Mouse (Mus musculus): ENCODE measurements at regions not wholly inside any gene's neighbourhood (a gene's known extent, or its start where the extent isn't known, plus 50 kb on each side); places are given as distances from the start of the nearest gene placed in this dataset.

- no peaks in the 10 kb centered on the region for H3K36me3 ChIP-seq (ENCODE audit: insufficient read depth)
- DNase-seq (no peak), ATAC-seq (ENCODE audit: insufficient read depth) (no peak)
- no peak for TF ChIP-seq CTCF (IDR thresholded peaks at IDR 0.05; ENCODE audit: low read depth)
- no peaks in the 10 kb centered on the region for H3K27me3 ChIP-seq (ENCODE audit: insufficient read depth, low read length)
- H3K27ac ChIP-seq (ENCODE audit: low read depth): no peak overlapping the region
- no peak overlapping the region for H3K4me2 ChIP-seq
- peaks cover 4% of the 10 kb centered on the region; the same call in 1 of the 2 replicates for H3K4me1 ChIP-seq (ENCODE audit: insufficient read depth)
- WGBS: 79% methylated on average over 5 of the region's 5 CpGs
- no peak overlapping the region for H3K4me3 ChIP-seq (ENCODE audit: low read depth, low read length)
- H3K9ac ChIP-seq: no peak overlapping the region
- H3K9me3 ChIP-seq (ENCODE audit: low read depth, low read length): no peaks in the 10 kb centered on the region
Measured at GRCm38 (mm10) chr3:35403952-35404351, 350.0 kb upstream of the Atp11b start.

GRCm38 (mm10) chr3:35404492-35405390 is 349.2 kb upstream of the Atp11b start:
- Histone ChIP-seq H3K9ac (no peak overlapping the region), H3K9me3 (ENCODE audit: low read depth, low read length) (no peaks in the 10 kb centered on the region), H3K4me3 (ENCODE audit: low read depth, low read length) (no peak overlapping the region), H3K4me2 (peak overlapping the region; percentile 45), H3K4me1 (ENCODE audit: insufficient read depth) (peaks cover 4% of the 10 kb centered on the region; the same call in 1 of the 2 replicates), H3K36me3 (ENCODE audit: insufficient read depth) (no peaks in the 10 kb centered on the region), H3K27ac (ENCODE audit: low read depth) (peak overlapping the region; percentile 36), H3K27me3 (ENCODE audit: insufficient read depth, low read length) (no peaks in the 10 kb centered on the region)
- ATAC-seq (ENCODE audit: insufficient read depth) (peak; percentile 69), DNase-seq (peak; percentile 57)
- no peak for TF ChIP-seq CTCF (IDR thresholded peaks at IDR 0.05; ENCODE audit: low read depth)
- 16% methylated on average over 10 of the region's 10 CpGs for WGBS

- no peaks in the 10 kb centered on the region for H3K27me3 ChIP-seq (ENCODE audit: insufficient read depth, low read length)
Measured at GRCm38 (mm10) chr3:35405621-35406079, 348.3 kb upstream of the Atp11b start.

GRCm38 (mm10) chr3:35437687-35438086 is 316.2 kb upstream of the Atp11b start:
- no peak overlapping the region for H3K27ac ChIP-seq (ENCODE audit: low read depth)
- H3K36me3 ChIP-seq (ENCODE audit: insufficient read depth): no peaks in the 10 kb centered on the region
- no peak for TF ChIP-seq CTCF (IDR thresholded peaks at IDR 0.05; ENCODE audit: low read depth)

More at GRCm38 (mm10) chr3:35405621-35406079, 348.3 kb upstream of the Atp11b start:
- ATAC-seq (ENCODE audit: insufficient read depth) (peak; percentile 90), DNase-seq (peak; percentile 79)
- peak overlapping the region; percentile 45 for H3K4me2 ChIP-seq
- H3K4me3 ChIP-seq (ENCODE audit: low read depth, low read length): no peak overlapping the region
- H3K9ac ChIP-seq: no peak overlapping the region
- H3K9me3 ChIP-seq (ENCODE audit: low read depth, low read length): no peaks in the 10 kb centered on the region
- H3K27ac ChIP-seq (ENCODE audit: low read depth): peak overlapping the region; percentile 36; the same call in 1 of the 2 replicates
- WGBS: 45% methylated on average over 14 of the region's 14 CpGs
- TF ChIP-seq CTCF (IDR thresholded peaks at IDR 0.05; ENCODE audit: low read depth): peak; percentile 65
- H3K36me3 ChIP-seq (ENCODE audit: insufficient read depth): no peaks in the 10 kb centered on the region
- H3K4me1 ChIP-seq (ENCODE audit: insufficient read depth): peaks cover 4% of the 10 kb centered on the region; the same call in 1 of the 2 replicates

GRCm38 (mm10) chr3:35462858-35463257 is 291.0 kb upstream of the Atp11b start:
- DNase-seq (no peak), ATAC-seq (ENCODE audit: insufficient read depth) (no peak)
- Histone ChIP-seq H3K4me1 (ENCODE audit: insufficient read depth) (no peaks in the 10 kb centered on the region), H3K36me3 (ENCODE audit: insufficient read depth) (no peaks in the 10 kb centered on the region), H3K9me3 (ENCODE audit: low read depth, low read length) (no peaks in the 10 kb centered on the region), H3K4me3 (ENCODE audit: low read depth, low read length) (no peak overlapping the region), H3K27me3 (ENCODE audit: insufficient read depth, low read length) (no peaks in the 10 kb centered on the region), H3K4me2 (no peak overlapping the region), H3K9ac (no peak overlapping the region), H3K27ac (ENCODE audit: low read depth) (no peak overlapping the region)
- TF ChIP-seq CTCF (IDR thresholded peaks at IDR 0.05; ENCODE audit: low read depth): no peak
- 39% methylated on average over 4 of the region's 4 CpGs for WGBS

More at GRCm38 (mm10) chr3:35437687-35438086, 316.2 kb upstream of the Atp11b start:
- no peak for ATAC-seq (ENCODE audit: insufficient read depth)
- no peak overlapping the region for H3K4me3 ChIP-seq (ENCODE audit: low read depth, low read length)
- no peak overlapping the region for H3K9ac ChIP-seq
- no peaks in the 10 kb centered on the region for H3K4me1 ChIP-seq (ENCODE audit: insufficient read depth)
- 90% methylated on average over 1 of the region's 1 CpGs for WGBS
- no peak overlapping the region for H3K4me2 ChIP-seq
- H3K27me3 ChIP-seq (ENCODE audit: insufficient read depth, low read length): no peaks in the 10 kb centered on the region
- H3K9me3 ChIP-seq (ENCODE audit: low read depth, low read length): no peaks in the 10 kb centered on the region
- DNase-seq: no peak

- no peaks in the 10 kb centered on the region for H3K9me3 ChIP-seq (ENCODE audit: low read depth, low read length)
- no peak overlapping the region for H3K27ac ChIP-seq (ENCODE audit: low read depth)
- no peak overlapping the region for H3K4me2 ChIP-seq
- H3K4me1 ChIP-seq (ENCODE audit: insufficient read depth): no peaks in the 10 kb centered on the region
- H3K9ac ChIP-seq: no peak overlapping the region
- H3K27me3 ChIP-seq (ENCODE audit: insufficient read depth, low read length): no peaks in the 10 kb centered on the region
- 72% methylated on average over 11 of the region's 11 CpGs for WGBS
- DNase-seq (no peak), ATAC-seq (ENCODE audit: insufficient read depth) (no peak)
- H3K36me3 ChIP-seq (ENCODE audit: insufficient read depth): no peaks in the 10 kb centered on the region
- no peak overlapping the region for H3K4me3 ChIP-seq (ENCODE audit: low read depth, low read length)
- TF ChIP-seq CTCF (IDR thresholded peaks at IDR 0.05; ENCODE audit: low read depth): no peak
Measured at GRCm38 (mm10) chr3:35464212-35464911, 289.5 kb upstream of the Atp11b start.

- ATAC-seq (ENCODE audit: insufficient read depth) (no peak), DNase-seq (no peak)
- H3K9ac ChIP-seq: no peak overlapping the region
- no peak overlapping the region for H3K27ac ChIP-seq (ENCODE audit: low read depth)
- H3K4me1 ChIP-seq (ENCODE audit: insufficient read depth): no peaks in the 10 kb centered on the region
- no peaks in the 10 kb centered on the region for H3K9me3 ChIP-seq (ENCODE audit: low read depth, low read length)
- H3K36me3 ChIP-seq (ENCODE audit: insufficient read depth): no peaks in the 10 kb centered on the region
- TF ChIP-seq CTCF (IDR thresholded peaks at IDR 0.05; ENCODE audit: low read depth): no peak
- no peak overlapping the region for H3K4me2 ChIP-seq
- no peaks in the 10 kb centered on the region for H3K27me3 ChIP-seq (ENCODE audit: insufficient read depth, low read length)
- WGBS: 54% methylated on average over 3 of the region's 3 CpGs
- H3K4me3 ChIP-seq (ENCODE audit: low read depth, low read length): no peak overlapping the region
Measured at GRCm38 (mm10) chr3:35465956-35466355, 287.9 kb upstream of the Atp11b start.

All from lung, embryonic 14.5 days (tissue).